Mouse (Mus musculus): ENCODE results near the gene Dcpp3. TPM values are rescaled to one million over a fixed set of nuclear protein-coding genes. Genes with fewer than 3 reads are reported as not detected.

Gene Dcpp3
- polyA plus RNA-seq (2014; fragmentation: Illumina TruSeq; extraction: RNeasy Lipid Tissue Mini Kit (QIAGEN cat#74804); ENCODE audit: insufficient read depth, low read depth, low replicate concordance) = not detected

DNA sequence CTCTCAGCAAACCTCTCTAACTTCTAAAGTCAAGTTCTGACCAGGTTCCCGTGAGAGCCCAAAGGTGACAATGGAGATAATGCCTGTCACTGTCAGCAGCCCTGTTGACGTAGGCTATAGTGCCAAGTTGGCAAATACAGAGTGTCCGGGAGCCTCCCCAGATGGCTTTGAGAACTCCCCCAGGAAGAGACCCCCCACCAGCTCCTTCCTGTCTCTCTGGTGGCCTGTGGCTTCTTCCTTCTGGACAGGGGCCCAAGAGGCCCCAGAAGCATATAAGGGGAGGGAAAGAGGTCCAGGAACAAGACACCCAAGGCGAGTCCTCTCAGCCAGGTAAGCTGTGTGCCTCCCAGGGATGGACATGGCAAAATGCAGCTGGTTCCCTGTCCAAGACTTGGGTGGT, at the start of gene Dcpp3:
Gene Dcpp3 (plus strand): TSS at position 301 of the 400 bp plus-strand sequence.

DNA sequence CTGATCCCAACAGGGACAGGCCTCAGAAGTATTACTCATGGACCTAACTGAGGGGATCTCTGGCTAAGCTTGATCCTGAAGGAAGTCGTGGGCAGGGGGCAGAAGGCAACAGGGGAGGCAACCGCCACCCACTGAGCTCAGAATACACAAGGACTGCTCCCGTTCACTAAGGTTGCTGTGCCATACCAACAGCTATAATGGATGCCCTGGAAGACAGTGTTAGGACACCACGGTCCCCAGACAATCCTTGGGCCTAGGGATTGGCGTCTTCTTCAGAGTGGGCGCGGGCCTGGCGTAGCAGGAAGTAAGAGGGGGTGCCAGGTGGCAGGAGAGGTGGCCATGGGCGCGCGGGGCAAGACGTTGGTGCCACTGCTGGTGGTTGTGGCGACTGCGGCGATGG, 49.5 kb upstream of the Dcpp3 start, which contains the start of gene Prss21:
Gene Prss21 (plus strand): TSS at position 301 of the 400 bp plus-strand sequence.

DNA sequence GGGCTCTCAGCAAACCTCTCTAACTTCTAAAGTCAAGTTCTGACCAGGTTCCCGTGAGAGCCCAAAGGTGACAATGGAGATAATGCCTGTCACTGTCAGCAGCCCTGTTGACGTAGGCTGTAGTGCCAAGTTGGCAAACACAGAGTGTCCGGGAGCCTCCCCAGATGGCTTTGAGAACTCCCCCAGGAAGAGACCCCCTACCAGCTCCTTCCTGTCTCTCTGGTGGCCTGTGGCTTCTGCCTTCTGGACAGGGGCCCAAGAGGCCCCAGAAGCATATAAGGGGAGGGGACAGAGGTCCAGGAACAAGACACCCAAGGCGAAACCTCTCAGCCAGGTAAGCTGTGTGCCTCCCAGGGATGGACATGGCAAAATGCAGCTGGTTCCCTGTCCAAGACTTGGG, 36.7 kb upstream of the Dcpp3 start, which contains the start of the genes Dcpp1 and Dcpp2:
Gene Dcpp1 (plus strand): TSS at position 301 of the 400 bp plus-strand sequence.
Gene Dcpp2 (plus strand): TSS at position 305 of the 400 bp plus-strand sequence.

DNA sequence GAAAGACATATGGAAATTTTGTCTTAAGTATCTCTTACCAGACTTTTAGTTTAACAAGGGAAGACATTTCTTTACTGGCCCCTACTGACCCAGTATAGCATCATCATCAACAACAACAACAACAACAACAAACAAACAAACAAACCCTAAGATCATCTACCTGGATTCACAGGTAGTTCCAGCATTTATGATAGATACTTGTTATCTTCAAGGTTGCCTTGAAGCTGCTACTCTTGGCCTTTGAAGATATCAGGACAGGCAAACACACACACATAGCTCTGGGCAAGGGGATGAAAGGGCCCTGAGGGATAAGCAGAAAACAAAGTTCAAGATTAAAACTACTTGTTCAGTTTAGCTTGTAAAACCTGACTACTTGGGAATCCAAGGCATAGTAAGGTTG, 24.1 kb downstream of the Dcpp3 start, which contains the start of gene Sbp:
Gene Sbp (plus strand): TSS at position 301 of the 400 bp plus-strand sequence.

DNA sequence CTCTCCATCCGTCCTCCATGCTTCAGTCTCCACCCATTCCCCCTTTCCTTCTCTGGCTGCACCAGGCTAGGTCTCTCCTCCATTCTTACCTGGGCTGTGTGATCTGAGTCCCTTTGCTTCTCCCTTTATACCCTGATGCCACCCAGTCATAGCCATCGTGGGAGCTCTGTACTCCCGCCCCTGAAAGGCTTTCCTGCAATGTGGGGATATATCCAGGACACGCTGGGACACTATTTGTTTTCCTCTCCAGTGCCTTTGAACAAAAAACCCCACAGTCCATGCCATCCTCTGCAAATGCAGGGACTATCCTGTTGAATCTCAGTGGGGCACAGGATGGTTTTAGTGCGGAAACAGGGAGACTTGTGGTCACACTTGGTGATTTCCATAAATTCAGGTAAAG, 37.9 kb downstream of the Dcpp3 start, which contains the start of gene Sbpl:
Gene Sbpl (minus strand): TSS at position 101 of the 400 bp plus-strand sequence.

Other genes with a start within 250 kb of the Dcpp3 start
- gene Hcfc1r1, start 243.9 kb upstream of the Dcpp3 start, polyA plus RNA-seq (2014; fragmentation: Illumina TruSeq; extraction: RNeasy Lipid Tissue Mini Kit (QIAGEN cat#74804); ENCODE audit: insufficient read depth, low read depth, low replicate concordance) = 190 TPM
- gene Thoc6, start 243.6 kb upstream of the Dcpp3 start, polyA plus RNA-seq (2014; fragmentation: Illumina TruSeq; extraction: RNeasy Lipid Tissue Mini Kit (QIAGEN cat#74804); ENCODE audit: insufficient read depth, low read depth, low replicate concordance) = 13.9 TPM
- 52.6 TPM for gene Tnfrsf12a, start 240.0 kb upstream of the Dcpp3 start, polyA plus RNA-seq (2014; fragmentation: Illumina TruSeq; extraction: RNeasy Lipid Tissue Mini Kit (QIAGEN cat#74804); ENCODE audit: insufficient read depth, low read depth, low replicate concordance)
- 0.33 TPM for gene Cldn6, start 238.2 kb upstream of the Dcpp3 start, polyA plus RNA-seq (2014; fragmentation: Illumina TruSeq; extraction: RNeasy Lipid Tissue Mini Kit (QIAGEN cat#74804); ENCODE audit: insufficient read depth, low read depth, low replicate concordance)
- gene Cldn9, start 233.4 kb upstream of the Dcpp3 start, polyA plus RNA-seq (2014; fragmentation: Illumina TruSeq; extraction: RNeasy Lipid Tissue Mini Kit (QIAGEN cat#74804); ENCODE audit: insufficient read depth, low read depth, low replicate concordance) = not detected
- gene 1520401A03Rik, start 194.7 kb upstream of the Dcpp3 start, polyA plus RNA-seq (2014; fragmentation: Illumina TruSeq; extraction: RNeasy Lipid Tissue Mini Kit (QIAGEN cat#74804); ENCODE audit: insufficient read depth, low read depth, low replicate concordance) = not detected
- gene Pkmyt1, start 191.1 kb upstream of the Dcpp3 start, polyA plus RNA-seq (2014; fragmentation: Illumina TruSeq; extraction: RNeasy Lipid Tissue Mini Kit (QIAGEN cat#74804); ENCODE audit: insufficient read depth, low read depth, low replicate concordance) = 4.5 TPM
- 16.5 TPM for gene Paqr4, start 176.6 kb upstream of the Dcpp3 start, polyA plus RNA-seq (2014; fragmentation: Illumina TruSeq; extraction: RNeasy Lipid Tissue Mini Kit (QIAGEN cat#74804); ENCODE audit: insufficient read depth, low read depth, low replicate concordance)
- 0.32 TPM for gene Kremen2, start 171.6 kb upstream of the Dcpp3 start, polyA plus RNA-seq (2014; fragmentation: Illumina TruSeq; extraction: RNeasy Lipid Tissue Mini Kit (QIAGEN cat#74804); ENCODE audit: insufficient read depth, low read depth, low replicate concordance)
- gene Flywch1, start 145.9 kb upstream of the Dcpp3 start, polyA plus RNA-seq (2014; fragmentation: Illumina TruSeq; extraction: RNeasy Lipid Tissue Mini Kit (QIAGEN cat#74804); ENCODE audit: insufficient read depth, low read depth, low replicate concordance) = 21.7 TPM
- 11.3 TPM for gene Flywch2, start 131.4 kb upstream of the Dcpp3 start, polyA plus RNA-seq (2014; fragmentation: Illumina TruSeq; extraction: RNeasy Lipid Tissue Mini Kit (QIAGEN cat#74804); ENCODE audit: insufficient read depth, low read depth, low replicate concordance)
- gene Srrm2, start 126.9 kb upstream of the Dcpp3 start, polyA plus RNA-seq (2014; fragmentation: Illumina TruSeq; extraction: RNeasy Lipid Tissue Mini Kit (QIAGEN cat#74804); ENCODE audit: insufficient read depth, low read depth, low replicate concordance) = 98.6 TPM
- gene Elob, start 88.3 kb upstream of the Dcpp3 start, polyA plus RNA-seq (2014; fragmentation: Illumina TruSeq; extraction: RNeasy Lipid Tissue Mini Kit (QIAGEN cat#74804); ENCODE audit: insufficient read depth, low read depth, low replicate concordance) = 496 TPM
- not detected for gene Prss33, start 81.4 kb upstream of the Dcpp3 start, polyA plus RNA-seq (2014; fragmentation: Illumina TruSeq; extraction: RNeasy Lipid Tissue Mini Kit (QIAGEN cat#74804); ENCODE audit: insufficient read depth, low read depth, low replicate concordance)
- not detected for gene Prss32, start 73.6 kb upstream of the Dcpp3 start, polyA plus RNA-seq (2014; fragmentation: Illumina TruSeq; extraction: RNeasy Lipid Tissue Mini Kit (QIAGEN cat#74804); ENCODE audit: insufficient read depth, low read depth, low replicate concordance)
- 0.25 TPM for gene Prss41, start 73.3 kb upstream of the Dcpp3 start, polyA plus RNA-seq (2014; fragmentation: Illumina TruSeq; extraction: RNeasy Lipid Tissue Mini Kit (QIAGEN cat#74804); ENCODE audit: insufficient read depth, low read depth, low replicate concordance)
- gene Prss21, start 49.4 kb upstream of the Dcpp3 start, polyA plus RNA-seq (2014; fragmentation: Illumina TruSeq; extraction: RNeasy Lipid Tissue Mini Kit (QIAGEN cat#74804); ENCODE audit: insufficient read depth, low read depth, low replicate concordance) = not detected
- gene Dcpp1, start 36.6 kb upstream of the Dcpp3 start, polyA plus RNA-seq (2014; fragmentation: Illumina TruSeq; extraction: RNeasy Lipid Tissue Mini Kit (QIAGEN cat#74804); ENCODE audit: insufficient read depth, low read depth, low replicate concordance) = not detected
- gene Dcpp2, start 36.6 kb upstream of the Dcpp3 start, polyA plus RNA-seq (2014; fragmentation: Illumina TruSeq; extraction: RNeasy Lipid Tissue Mini Kit (QIAGEN cat#74804); ENCODE audit: insufficient read depth, low read depth, low replicate concordance) = not detected
- not detected for gene Sbp, start 24.2 kb downstream of the Dcpp3 start, polyA plus RNA-seq (2014; fragmentation: Illumina TruSeq; extraction: RNeasy Lipid Tissue Mini Kit (QIAGEN cat#74804); ENCODE audit: insufficient read depth, low read depth, low replicate concordance)
- not detected for gene Sbpl, start 37.8 kb downstream of the Dcpp3 start, polyA plus RNA-seq (2014; fragmentation: Illumina TruSeq; extraction: RNeasy Lipid Tissue Mini Kit (QIAGEN cat#74804); ENCODE audit: insufficient read depth, low read depth, low replicate concordance)
- gene Prss30, start 63.1 kb downstream of the Dcpp3 start, polyA plus RNA-seq (2014; fragmentation: Illumina TruSeq; extraction: RNeasy Lipid Tissue Mini Kit (QIAGEN cat#74804); ENCODE audit: insufficient read depth, low read depth, low replicate concordance) = 0.35 TPM
- not detected for gene Prss22, start 80.6 kb downstream of the Dcpp3 start, polyA plus RNA-seq (2014; fragmentation: Illumina TruSeq; extraction: RNeasy Lipid Tissue Mini Kit (QIAGEN cat#74804); ENCODE audit: insufficient read depth, low read depth, low replicate concordance)
- not detected for gene Prss27, start 120.7 kb downstream of the Dcpp3 start, polyA plus RNA-seq (2014; fragmentation: Illumina TruSeq; extraction: RNeasy Lipid Tissue Mini Kit (QIAGEN cat#74804); ENCODE audit: insufficient read depth, low read depth, low replicate concordance)
- 16.7 TPM for gene Kctd5, start 156.0 kb downstream of the Dcpp3 start, polyA plus RNA-seq (2014; fragmentation: Illumina TruSeq; extraction: RNeasy Lipid Tissue Mini Kit (QIAGEN cat#74804); ENCODE audit: insufficient read depth, low read depth, low replicate concordance)
- gene Pdpk1, start 233.5 kb downstream of the Dcpp3 start, polyA plus RNA-seq (2014; fragmentation: Illumina TruSeq; extraction: RNeasy Lipid Tissue Mini Kit (QIAGEN cat#74804); ENCODE audit: insufficient read depth, low read depth, low replicate concordance) = 7.9 TPM
- 22.0 TPM for gene Amdhd2, start 246.3 kb downstream of the Dcpp3 start, polyA plus RNA-seq (2014; fragmentation: Illumina TruSeq; extraction: RNeasy Lipid Tissue Mini Kit (QIAGEN cat#74804); ENCODE audit: insufficient read depth, low read depth, low replicate concordance)